Mouse (Mus musculus) kidney, adult 18-20 months (tissue): ENCODE results near the gene Dvl1.

Experiments
- DNase-seq: peaks from one replicate; pipeline ENCODE4 v3.0.0; 2021

Gene Dvl1

DNA sequence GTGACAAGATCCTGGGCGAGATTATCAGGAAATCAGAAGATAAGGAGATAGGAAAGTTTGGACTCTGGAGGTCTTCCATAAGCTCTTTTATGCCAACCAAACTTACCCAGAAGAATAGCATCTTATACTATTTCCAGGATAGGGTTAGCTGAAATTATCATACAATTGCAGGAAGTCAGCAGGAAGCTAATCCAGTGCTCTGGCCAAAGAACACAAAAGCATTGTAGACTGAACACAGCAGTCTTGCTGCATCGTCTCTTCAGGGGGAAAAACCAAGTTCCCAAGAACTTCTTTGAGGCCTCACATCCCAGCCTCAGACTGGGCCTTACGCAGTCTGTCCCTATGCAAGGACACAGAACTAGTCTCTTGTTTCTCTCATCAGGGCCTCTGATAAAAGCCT is 36.4 kb downstream of the Dvl1 start:
- DNase-seq: no peak

DNA sequence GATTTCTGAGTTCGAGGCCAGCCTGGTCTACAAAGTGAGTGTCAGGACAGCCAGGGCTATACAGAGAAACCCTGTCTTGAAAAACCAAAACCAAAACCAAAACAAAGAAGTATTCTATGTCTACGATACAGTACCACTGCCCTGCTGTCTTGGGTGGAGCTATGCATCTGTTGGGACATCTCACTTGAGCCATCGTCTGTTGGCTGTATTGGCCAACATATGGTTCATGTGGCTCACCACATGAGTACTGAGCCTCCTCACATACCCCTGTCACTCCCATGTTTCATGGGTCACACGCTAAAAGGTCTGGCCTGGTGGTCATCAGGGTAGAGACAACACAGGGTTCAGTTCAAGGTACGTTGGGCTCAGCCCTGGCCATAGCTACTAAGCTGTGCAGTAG is 39.1 kb downstream of the Dvl1 start:
- DNase-seq: no peak

DNA sequence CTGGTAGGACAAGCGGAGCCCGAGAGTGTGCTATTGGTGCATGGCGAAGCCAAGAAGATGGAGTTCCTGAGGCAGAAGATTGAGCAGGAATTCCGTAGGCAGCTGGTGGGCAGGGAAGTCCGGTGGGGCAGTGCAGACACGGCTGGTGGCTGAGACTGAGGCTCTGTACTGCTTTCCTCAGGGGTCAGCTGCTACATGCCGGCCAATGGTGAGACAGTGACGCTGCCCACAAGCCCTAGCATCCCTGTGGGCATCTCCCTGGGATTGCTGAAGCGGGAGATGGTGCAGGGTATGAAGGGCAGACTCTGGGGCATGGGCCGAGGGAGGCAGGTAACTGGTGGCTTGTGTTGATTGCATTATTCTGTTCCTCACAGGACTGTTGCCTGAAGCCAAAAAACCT is 40.5 kb downstream of the Dvl1 start:
- DNase-seq: no peak

DNA sequence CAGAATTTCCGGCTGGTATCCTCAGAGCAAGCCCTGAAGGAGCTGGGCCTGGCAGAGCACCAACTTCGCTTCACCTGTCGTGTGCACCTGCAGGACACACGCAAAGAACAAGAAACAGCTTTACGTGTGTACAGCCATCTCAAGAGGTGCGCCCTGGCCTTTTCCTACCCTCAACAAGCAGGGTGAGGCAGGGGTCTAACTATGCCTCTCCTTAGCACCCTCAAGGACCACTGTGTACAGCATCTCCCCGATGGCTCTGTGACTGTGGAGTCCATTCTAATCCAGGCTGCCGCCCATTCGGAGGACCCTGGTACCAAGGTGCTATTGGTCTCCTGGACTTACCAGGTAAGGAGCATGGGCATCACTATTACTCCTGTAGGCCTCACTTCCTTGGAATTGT is 41.0 kb downstream of the Dvl1 start:
- no peak for DNase-seq

- DNase-seq: no peak
Measured at GRCm38 (mm10) chr4:155889316-155889715, 42.1 kb downstream of the Dvl1 start.

- peak; percentile 24 for DNase-seq
Measured at GRCm38 (mm10) chr4:155891011-155891471, 43.8 kb downstream of the Dvl1 start.

DNA sequence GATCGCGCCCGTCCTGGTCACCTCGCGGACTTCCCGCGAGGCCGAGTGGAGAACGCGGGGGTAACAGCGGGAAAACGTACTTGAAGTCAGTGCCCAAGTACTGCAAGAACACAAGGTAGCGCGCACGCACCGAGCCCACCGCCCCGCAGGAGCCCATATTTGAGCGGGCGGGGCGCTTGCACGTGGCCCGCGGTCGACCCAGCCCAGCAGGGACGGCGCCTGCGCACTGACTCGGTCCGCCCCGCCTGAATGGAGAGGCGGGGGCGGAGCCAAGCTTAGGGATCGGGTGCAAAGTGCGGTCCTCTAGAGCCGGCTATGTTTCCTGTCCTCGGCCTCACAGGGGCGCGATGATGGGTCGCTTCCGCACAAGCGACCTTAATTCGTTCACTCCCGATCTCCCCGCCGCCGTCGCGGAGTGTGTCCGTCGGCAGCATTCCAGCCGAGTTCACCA is 44.4 kb downstream of the Dvl1 start, which contains the start of the genes Pusl1 and Acap3:
Gene Pusl1 (minus strand): TSS at position 231 of the 451 bp plus-strand sequence.
Gene Acap3 (plus strand): TSS at position 272 of the 451 bp plus-strand sequence.
- DNase-seq: peak; percentile 98

DNA sequence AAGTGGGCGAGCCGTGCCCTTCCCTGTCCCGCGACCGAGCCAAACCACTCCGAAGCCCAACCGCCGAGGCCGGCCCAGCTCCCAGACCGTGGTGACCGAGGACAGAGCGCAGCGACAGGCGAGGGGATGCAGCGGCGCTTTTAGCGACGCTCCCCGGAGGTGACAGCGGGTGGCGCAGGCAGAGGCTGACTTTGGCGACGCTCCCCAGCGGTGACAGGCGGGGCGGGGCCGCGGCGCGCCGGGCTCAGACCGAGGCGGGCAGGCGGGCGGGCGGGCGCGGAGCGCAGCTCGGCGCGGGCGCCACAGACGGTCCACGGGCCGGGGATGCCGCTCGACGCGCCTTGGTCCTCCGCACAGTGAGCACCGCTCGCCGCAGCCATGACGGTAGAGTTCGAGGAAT is 44.8 kb downstream of the Dvl1 start:
- DNase-seq: peak; percentile 86

DNA sequence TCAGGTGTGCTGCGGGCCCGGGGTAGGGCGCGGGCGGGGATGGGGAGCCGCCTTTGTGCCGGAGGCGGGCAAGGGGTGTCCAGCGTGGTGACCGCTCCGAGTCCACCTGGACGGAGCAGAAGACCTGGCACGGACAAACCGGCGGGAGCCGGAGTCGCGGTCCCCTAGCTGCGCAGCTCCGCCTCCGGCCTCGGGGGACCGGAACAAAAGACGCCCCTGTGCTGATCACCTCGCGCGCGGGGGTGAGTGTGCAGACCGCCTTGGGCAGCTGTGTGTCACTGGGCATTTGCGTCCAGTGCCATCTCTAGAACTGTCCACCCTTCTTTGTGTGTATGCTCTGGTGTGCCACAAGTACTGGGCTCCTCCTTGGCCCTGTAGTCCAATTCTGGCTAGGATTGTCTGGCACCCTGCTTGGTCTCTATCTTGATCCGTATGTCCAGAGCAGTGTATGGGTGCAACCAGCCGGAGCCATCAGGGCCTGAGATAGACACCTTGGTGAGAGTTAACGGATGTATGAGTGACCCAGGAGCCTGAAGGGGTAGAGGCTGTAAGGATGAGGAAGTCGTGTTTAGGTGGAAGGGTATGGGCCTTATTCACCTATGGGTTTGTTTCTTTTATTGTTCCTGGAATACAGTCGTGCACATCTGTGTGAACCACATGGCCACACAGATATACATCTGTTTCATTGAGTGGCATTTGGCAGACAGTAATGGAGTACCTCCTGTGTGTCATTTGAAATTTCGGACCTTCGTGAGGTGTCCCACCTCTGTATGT is 45.4 kb downstream of the Dvl1 start:
- no peak for DNase-seq

DNA sequence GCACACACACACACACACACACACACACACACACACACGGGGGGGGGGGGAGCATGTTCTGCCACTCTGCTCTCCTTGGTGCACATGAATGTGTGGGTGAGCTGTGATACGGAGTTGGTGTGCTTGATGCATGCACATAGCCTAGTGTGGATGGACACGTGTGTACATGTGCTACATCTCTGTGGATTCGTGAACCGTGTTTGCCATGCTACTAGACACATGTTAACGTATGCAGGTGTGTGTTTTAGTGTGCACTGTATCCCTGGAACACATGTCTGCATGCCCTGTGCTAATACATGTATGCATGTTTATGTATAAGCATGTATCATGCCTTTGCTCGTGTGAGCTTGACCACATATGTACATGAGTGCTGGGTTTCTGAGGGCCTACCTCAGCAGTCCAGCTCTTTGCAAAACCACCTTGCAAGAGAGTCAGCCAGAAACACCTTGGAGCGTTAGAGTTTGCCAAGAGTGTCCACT is 46.0 kb downstream of the Dvl1 start:
- no peak for DNase-seq

- peak; percentile 49 for DNase-seq
Measured at GRCm38 (mm10) chr4:155894311-155894881, 47.2 kb downstream of the Dvl1 start.

- DNase-seq: peak; percentile 56
Measured at GRCm38 (mm10) chr4:155895216-155895615, 48.0 kb downstream of the Dvl1 start.

- DNase-seq: no peak
Measured at GRCm38 (mm10) chr4:155895826-155896225, 48.6 kb downstream of the Dvl1 start.

- DNase-seq: no peak
Measured at GRCm38 (mm10) chr4:155896461-155896860, 49.3 kb downstream of the Dvl1 start.

DNA sequence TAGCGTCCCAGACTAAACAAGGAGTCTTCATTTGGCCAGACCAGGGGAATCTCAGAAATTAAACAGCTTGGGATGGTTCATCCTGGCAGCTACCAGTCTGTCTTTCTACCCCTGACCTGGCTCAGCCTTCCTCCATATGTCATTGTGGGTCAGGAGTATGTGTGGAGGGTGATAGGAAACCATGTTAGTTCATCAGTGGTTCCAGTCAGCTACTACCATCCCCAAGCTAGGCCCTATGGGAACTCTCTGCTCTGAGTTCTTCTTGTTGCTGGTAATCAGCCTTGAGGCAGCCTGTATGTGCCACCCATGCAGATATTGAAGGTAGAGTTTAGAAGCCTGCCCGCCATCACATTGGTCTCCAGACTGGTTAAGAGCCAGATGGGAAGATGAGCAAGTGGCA is 51.1 kb downstream of the Dvl1 start:
- no peak for DNase-seq

- DNase-seq: no peak
Measured at GRCm38 (mm10) chr4:155899355-155899754, 52.2 kb downstream of the Dvl1 start.

GRCm38 (mm10) chr4:155901205-155901604 is 54.0 kb downstream of the Dvl1 start:
- no peak for DNase-seq

- DNase-seq: no peak
Measured at GRCm38 (mm10) chr4:155903246-155903645, 56.0 kb downstream of the Dvl1 start.

DNA sequence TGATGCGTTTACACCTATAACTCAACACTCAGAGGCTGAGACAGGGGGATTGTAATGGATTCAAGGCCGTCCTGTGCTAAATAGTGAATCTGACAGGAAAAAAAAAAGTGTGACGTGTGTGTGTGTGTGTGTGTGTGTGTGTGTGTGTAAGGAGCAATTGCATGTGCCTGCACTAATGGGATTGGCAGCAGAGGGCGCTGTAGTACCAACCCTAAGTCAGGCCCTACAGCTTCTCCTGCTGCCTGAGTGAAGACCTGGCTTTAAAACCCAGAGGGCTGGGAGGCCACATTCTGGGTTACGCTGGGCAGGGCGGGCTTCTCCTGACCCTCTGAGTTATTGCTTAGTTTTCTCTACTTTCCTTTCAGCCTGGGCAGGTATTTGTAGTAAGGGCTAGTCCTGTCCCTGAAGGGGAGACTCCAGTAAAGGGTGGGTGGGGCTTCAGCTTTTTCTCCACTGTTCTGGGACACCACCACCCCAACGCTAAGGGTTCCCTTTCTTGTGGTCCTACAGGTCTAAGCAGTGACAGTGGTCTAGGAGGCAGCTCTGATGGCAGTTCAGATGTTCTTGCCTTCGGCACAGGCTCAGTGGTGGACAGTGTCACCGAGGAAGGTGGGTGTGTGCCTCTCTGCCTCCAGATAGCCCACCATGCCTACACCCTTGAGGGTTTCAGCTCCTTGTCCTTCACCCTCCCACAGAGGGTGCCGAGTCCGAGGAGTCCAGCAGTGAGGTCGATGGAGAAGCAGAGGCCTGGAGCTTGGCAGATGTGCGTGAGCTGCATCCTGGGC is 57.3 kb downstream of the Dvl1 start:
- DNase-seq: no peak

GRCm38 (mm10) chr4:155905634-155906033 is 58.4 kb downstream of the Dvl1 start:
- DNase-seq: no peak

DNA sequence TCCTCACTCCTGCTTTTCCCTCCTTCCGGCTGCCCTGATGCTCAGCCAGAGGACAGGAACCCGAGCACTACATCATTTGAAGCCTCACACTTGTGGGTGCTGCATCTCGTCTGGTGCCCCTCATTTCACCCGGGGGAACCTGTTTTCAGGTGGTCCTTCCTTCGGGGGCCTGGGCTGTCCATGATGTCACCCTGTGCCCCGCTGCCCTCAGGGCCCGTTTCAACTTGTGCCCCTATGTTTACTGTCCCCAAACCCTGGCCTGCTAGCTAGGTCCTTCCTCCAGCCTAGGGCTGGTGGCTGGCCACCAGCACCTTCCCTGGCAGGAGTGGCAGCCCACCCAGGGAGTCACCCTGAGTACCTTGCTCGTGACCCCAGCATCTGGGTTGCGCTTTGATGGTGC is 58.9 kb downstream of the Dvl1 start:
- DNase-seq: no peak

DNA sequence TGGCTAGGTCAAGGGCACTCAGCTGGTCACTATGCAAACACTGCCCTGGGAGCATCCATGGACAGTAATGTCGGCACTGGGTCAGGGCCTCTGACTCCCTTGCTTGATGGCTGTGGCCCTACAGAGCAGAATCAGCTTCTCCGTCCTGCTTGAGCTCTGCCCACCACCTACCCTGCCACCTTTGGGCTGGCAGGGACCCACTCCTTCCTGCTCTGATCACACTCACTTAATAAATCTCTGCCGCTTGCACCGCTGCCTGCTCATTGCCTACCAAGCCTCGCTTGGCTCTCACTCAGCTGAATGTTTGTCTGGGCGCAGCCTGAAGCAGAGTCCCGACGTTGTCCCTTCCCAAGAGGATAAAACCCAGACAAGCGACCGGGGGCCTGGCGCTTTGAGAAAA is 59.8 kb downstream of the Dvl1 start:
- DNase-seq: no peak

GRCm38 (mm10) chr4:155908281-155908680 is 61.1 kb downstream of the Dvl1 start:
- DNase-seq: no peak
